Mouse (Mus musculus): ENCODE data around the gene Olfm2. TPM values are rescaled to one million over a fixed set of nuclear protein-coding genes. Genes with fewer than 3 reads are reported as not detected.

The Olfm2 gene
- polyA plus RNA-seq (2014; fragmentation: Nextera tagmentation; extraction: Ambion mirVana): 64.4 and 65.1 TPM in 2 replicates

GRCm38 (mm10) chr9:20746017-20746660 is at the start of gene Olfm2:
Gene Olfm2 (minus strand): TSS chr9:20746349.
- Histone ChIP-seq H3K4me1 (replicated peaks; ENCODE audit: control insufficient read depth, insufficient read depth, low read length) (peaks cover 14% of the 10 kb centered on the region; the same call in 1 of the 2 replicates), H3K9me3 (ENCODE audit: control insufficient read depth, low read length) (no peaks in the 10 kb centered on the region; the same call in 1 of the 2 replicates), H3K4me2 (replicated peaks; ENCODE audit: low read depth, low read length) (peak within 1 kb of the TSS; percentile 91), H3K4me3 (ENCODE audit: low read depth, low read length) (peak within 1 kb of the TSS; percentile 50), H3K27me3 (ENCODE audit: control insufficient read depth, insufficient read depth, low read length) (peaks cover 19% of the 10 kb centered on the region), H3K36me3 (ENCODE audit: control insufficient read depth, insufficient read depth, low read length) (no peaks in the 10 kb centered on the region), H3K27ac (ENCODE audit: low read depth, low read length) (0 out of 2 replicates have a peak within 1 kb of the TSS, but pooled peaks have one; percentile 33), H3K9ac (ENCODE audit: low read depth, low read length) (peak within 1 kb of the TSS; percentile 75)
- ATAC-seq (ENCODE audit: low FRiP score) (peak; percentile 80), DNase-seq (ENCODE audit: low spot score) (peak; percentile 75)
- 2% methylated on average over 37 of the region's 50 CpGs for WGBS

- H3K4me1 ChIP-seq (replicated peaks; ENCODE audit: control insufficient read depth, insufficient read depth, low read length): no peaks in the 10 kb centered on the region
- H3K36me3 ChIP-seq (ENCODE audit: control insufficient read depth, insufficient read depth, low read length): no peaks in the 10 kb centered on the region
- H3K4me3 ChIP-seq (ENCODE audit: low read depth, low read length): no peak overlapping the region
- ATAC-seq (ENCODE audit: low FRiP score) (no peak), DNase-seq (ENCODE audit: low spot score) (peak; percentile 6)
- no peaks in the 10 kb centered on the region for H3K27me3 ChIP-seq (ENCODE audit: control insufficient read depth, insufficient read depth, low read length)
- H3K4me2 ChIP-seq (replicated peaks; ENCODE audit: low read depth, low read length): no peak overlapping the region
- H3K27ac ChIP-seq (ENCODE audit: low read depth, low read length): no peak overlapping the region
- no peak overlapping the region for H3K9ac ChIP-seq (ENCODE audit: low read depth, low read length)
- WGBS: 40% methylated on average over 7 of the region's 7 CpGs
- no peaks in the 10 kb centered on the region for H3K9me3 ChIP-seq (ENCODE audit: control insufficient read depth, low read length)
Observed at GRCm38 (mm10) chr9:20794108-20794806, 48.1 kb upstream of the Olfm2 start.

- WGBS: 69% methylated on average over 3 of the region's 3 CpGs
- DNase-seq (ENCODE audit: low spot score) (peak; percentile 27), ATAC-seq (ENCODE audit: low FRiP score) (no peak)
- no peak overlapping the region for H3K9ac ChIP-seq (ENCODE audit: low read depth, low read length)
- no peak overlapping the region for H3K4me2 ChIP-seq (replicated peaks; ENCODE audit: low read depth, low read length)
- H3K4me1 ChIP-seq (replicated peaks; ENCODE audit: control insufficient read depth, insufficient read depth, low read length): no peaks in the 10 kb centered on the region
- H3K36me3 ChIP-seq (ENCODE audit: control insufficient read depth, insufficient read depth, low read length): no peaks in the 10 kb centered on the region
- H3K9me3 ChIP-seq (ENCODE audit: control insufficient read depth, low read length): no peaks in the 10 kb centered on the region
- H3K27ac ChIP-seq (ENCODE audit: low read depth, low read length): no peak overlapping the region
- no peak overlapping the region for H3K4me3 ChIP-seq (ENCODE audit: low read depth, low read length)
- H3K27me3 ChIP-seq (ENCODE audit: control insufficient read depth, insufficient read depth, low read length): no peaks in the 10 kb centered on the region
Observed at GRCm38 (mm10) chr9:20790345-20790744, 44.2 kb upstream of the Olfm2 start.

- Histone ChIP-seq H3K4me1 (replicated peaks; ENCODE audit: control insufficient read depth, insufficient read depth, low read length) (no peaks in the 10 kb centered on the region), H3K36me3 (ENCODE audit: control insufficient read depth, insufficient read depth, low read length) (no peaks in the 10 kb centered on the region), H3K27ac (ENCODE audit: low read depth, low read length) (no peak overlapping the region), H3K9ac (ENCODE audit: low read depth, low read length) (no peak overlapping the region), H3K9me3 (ENCODE audit: control insufficient read depth, low read length) (no peaks in the 10 kb centered on the region), H3K4me2 (replicated peaks; ENCODE audit: low read depth, low read length) (no peak overlapping the region), H3K27me3 (ENCODE audit: control insufficient read depth, insufficient read depth, low read length) (no peaks in the 10 kb centered on the region), H3K4me3 (ENCODE audit: low read depth, low read length) (no peak overlapping the region)
- ATAC-seq (ENCODE audit: low FRiP score) (no peak), DNase-seq (ENCODE audit: low spot score) (no peak)
- WGBS: 79% methylated on average over 3 of the region's 4 CpGs
Observed at GRCm38 (mm10) chr9:20789651-20790050, 43.5 kb upstream of the Olfm2 start.

GRCm38 (mm10) chr9:20787992-20788391 is 41.8 kb upstream of the Olfm2 start:
- no peak for ATAC-seq (ENCODE audit: low FRiP score)
- no peak overlapping the region for H3K4me2 ChIP-seq (replicated peaks; ENCODE audit: low read depth, low read length)
- H3K9me3 ChIP-seq (ENCODE audit: control insufficient read depth, low read length): no peaks in the 10 kb centered on the region
- DNase-seq (ENCODE audit: low spot score): no peak
- H3K36me3 ChIP-seq (ENCODE audit: control insufficient read depth, insufficient read depth, low read length): no peaks in the 10 kb centered on the region
- no peak overlapping the region for H3K27ac ChIP-seq (ENCODE audit: low read depth, low read length)
- H3K9ac ChIP-seq (ENCODE audit: low read depth, low read length): no peak overlapping the region
- H3K4me1 ChIP-seq (replicated peaks; ENCODE audit: control insufficient read depth, insufficient read depth, low read length): no peaks in the 10 kb centered on the region
- H3K4me3 ChIP-seq (ENCODE audit: low read depth, low read length): no peak overlapping the region
- WGBS: 77% methylated on average over 8 of the region's 8 CpGs
- no peaks in the 10 kb centered on the region for H3K27me3 ChIP-seq (ENCODE audit: control insufficient read depth, insufficient read depth, low read length)

- Histone ChIP-seq H3K9ac (ENCODE audit: low read depth, low read length) (no peak overlapping the region), H3K27ac (ENCODE audit: low read depth, low read length) (no peak overlapping the region), H3K4me1 (replicated peaks; ENCODE audit: control insufficient read depth, insufficient read depth, low read length) (no peaks in the 10 kb centered on the region), H3K36me3 (ENCODE audit: control insufficient read depth, insufficient read depth, low read length) (no peaks in the 10 kb centered on the region), H3K9me3 (ENCODE audit: control insufficient read depth, low read length) (no peaks in the 10 kb centered on the region), H3K4me3 (ENCODE audit: low read depth, low read length) (no peak overlapping the region), H3K4me2 (replicated peaks; ENCODE audit: low read depth, low read length) (no peak overlapping the region), H3K27me3 (ENCODE audit: control insufficient read depth, insufficient read depth, low read length) (no peaks in the 10 kb centered on the region)
- WGBS: 67% methylated on average over 6 of the region's 6 CpGs
- ATAC-seq (ENCODE audit: low FRiP score): no peak
- no peak for DNase-seq (ENCODE audit: low spot score)
Observed at GRCm38 (mm10) chr9:20785055-20785454, 38.9 kb upstream of the Olfm2 start.

- ATAC-seq (ENCODE audit: low FRiP score) (no peak), DNase-seq (ENCODE audit: low spot score) (no peak)
- 82% methylated on average over 3 of the region's 3 CpGs for WGBS
- H3K27me3 ChIP-seq (ENCODE audit: control insufficient read depth, insufficient read depth, low read length): no peaks in the 10 kb centered on the region
- H3K9me3 ChIP-seq (ENCODE audit: control insufficient read depth, low read length): no peaks in the 10 kb centered on the region
- no peaks in the 10 kb centered on the region for H3K4me1 ChIP-seq (replicated peaks; ENCODE audit: control insufficient read depth, insufficient read depth, low read length)
- H3K36me3 ChIP-seq (ENCODE audit: control insufficient read depth, insufficient read depth, low read length): no peaks in the 10 kb centered on the region
- no peak overlapping the region for H3K27ac ChIP-seq (ENCODE audit: low read depth, low read length)
- no peak overlapping the region for H3K4me3 ChIP-seq (ENCODE audit: low read depth, low read length)
- H3K4me2 ChIP-seq (replicated peaks; ENCODE audit: low read depth, low read length): no peak overlapping the region
- no peak overlapping the region for H3K9ac ChIP-seq (ENCODE audit: low read depth, low read length)
Observed at GRCm38 (mm10) chr9:20781286-20781685, 35.1 kb upstream of the Olfm2 start.

GRCm38 (mm10) chr9:20765274-20765673 is 19.1 kb upstream of the Olfm2 start:
- Histone ChIP-seq H3K4me1 (replicated peaks; ENCODE audit: control insufficient read depth, insufficient read depth, low read length) (no peaks in the 10 kb centered on the region), H3K4me3 (ENCODE audit: low read depth, low read length) (no peak overlapping the region), H3K27me3 (ENCODE audit: control insufficient read depth, insufficient read depth, low read length) (no peaks in the 10 kb centered on the region), H3K9ac (ENCODE audit: low read depth, low read length) (no peak overlapping the region), H3K27ac (ENCODE audit: low read depth, low read length) (no peak overlapping the region), H3K9me3 (ENCODE audit: control insufficient read depth, low read length) (no peaks in the 10 kb centered on the region), H3K4me2 (replicated peaks; ENCODE audit: low read depth, low read length) (no peak overlapping the region), H3K36me3 (ENCODE audit: control insufficient read depth, insufficient read depth, low read length) (no peaks in the 10 kb centered on the region)
- 88% methylated on average over 2 of the region's 2 CpGs for WGBS
- DNase-seq (ENCODE audit: low spot score): no peak
- ATAC-seq (ENCODE audit: low FRiP score): no peak

- Histone ChIP-seq H3K4me2 (replicated peaks; ENCODE audit: low read depth, low read length) (no peak overlapping the region), H3K4me3 (ENCODE audit: low read depth, low read length) (no peak overlapping the region), H3K9me3 (ENCODE audit: control insufficient read depth, low read length) (no peaks in the 10 kb centered on the region), H3K27ac (ENCODE audit: low read depth, low read length) (no peak overlapping the region), H3K4me1 (replicated peaks; ENCODE audit: control insufficient read depth, insufficient read depth, low read length) (no peaks in the 10 kb centered on the region), H3K36me3 (ENCODE audit: control insufficient read depth, insufficient read depth, low read length) (no peaks in the 10 kb centered on the region), H3K27me3 (ENCODE audit: control insufficient read depth, insufficient read depth, low read length) (no peaks in the 10 kb centered on the region), H3K9ac (ENCODE audit: low read depth, low read length) (no peak overlapping the region)
- ATAC-seq (ENCODE audit: low FRiP score) (no peak), DNase-seq (ENCODE audit: low spot score) (no peak)
- 85% methylated on average over 1 of the region's 1 CpGs for WGBS
Observed at GRCm38 (mm10) chr9:20763099-20763498, 16.9 kb upstream of the Olfm2 start.
